Mouse (Mus musculus): ENCODE measurements around the gene Igfbpl1. TPM values are rescaled to one million over a fixed set of nuclear protein-coding genes. Genes with fewer than 3 reads are reported as not detected.

The Igfbpl1 gene
- total RNA-seq, 1 experiment, result 4.1 TPM

DNA sequence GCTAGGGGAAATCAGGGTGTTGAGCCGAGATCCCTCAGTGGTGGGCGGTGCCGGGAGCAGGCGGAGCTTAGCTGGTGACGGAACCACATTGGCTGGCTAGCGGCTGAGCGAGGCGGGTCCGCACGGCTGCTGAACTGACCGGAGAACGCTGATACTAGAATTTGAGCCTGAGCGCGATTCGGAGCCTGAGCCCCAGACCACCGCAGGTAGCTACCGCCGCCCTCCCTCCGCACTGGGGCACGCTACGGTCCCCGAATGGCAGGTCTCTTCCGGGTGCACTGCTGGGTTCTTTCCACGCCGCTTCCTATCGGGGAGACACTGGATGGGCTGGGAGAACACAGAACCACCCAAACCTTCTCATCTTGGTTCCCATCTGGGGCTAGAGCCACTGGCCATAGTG, 27.8 kb downstream of the Igfbpl1 start, which contains the start of gene Aldh1b1:
Gene Aldh1b1 (plus strand): TSS at position 59 of the 400 bp plus-strand sequence.
- no peak within 1 kb of the TSS for H3K27ac ChIP-seq (ENCODE audit: insufficient read depth, low read depth, low read length, poor library complexity, severe bottlenecking)
- H3K36me3 ChIP-seq (ENCODE audit: control insufficient read depth, insufficient read depth, low read length, poor library complexity, severe bottlenecking), result peaks cover 3% of the 10 kb centered on the region; the same call in 1 of the 2 replicates
- DNase-seq (ENCODE audit: low read depth, low spot score), result peak; percentile 63
- TF ChIP-seq CHD2 (IDR thresholded peaks at IDR 0.05; ENCODE audit: low read depth, low read length) (no peak), HCFC1 (IDR thresholded peaks at IDR 0.05; ENCODE audit: borderline replicate concordance, insufficient read depth, low read length) (no peak), MAFK (IDR thresholded peaks at IDR 0.05; ENCODE audit: insufficient read depth, low read depth, low read length) (no peak), ZC3H11A (IDR thresholded peaks at IDR 0.05; ENCODE audit: borderline replicate concordance, low read depth, low read length) (no peak), ZNF384 (IDR thresholded peaks at IDR 0.05; ENCODE audit: low read depth, low read length) (no peak)
- peak within 1 kb of the TSS; percentile 62 to 69 for H3K4me3 ChIP-seq (ENCODE audit: insufficient read depth in 1 of 2, low read depth in 1 of 2, low read length in 2 of 2, poor library complexity in 1 of 2, severe bottlenecking in 1 of 2)
- H3K4me1 ChIP-seq (ENCODE audit: control insufficient read depth in 2 of 2, insufficient read depth in 2 of 2, low read length in 2 of 2, poor library complexity in 1 of 2), result peaks cover 8 to 13% of the 10 kb centered on the region in 2 experiments
- no peaks in the 10 kb centered on the region for H3K9me3 ChIP-seq (ENCODE audit: control insufficient read depth, insufficient read depth, low read depth, low read length)
- in situ Hi-C loops (cut with MboI; ENCODE audit: low sequenced_read_pairs in 2 of 2, unreplicated experiment in 2 of 2), result loop anchor here in 1 of 2 experiments (25.0 kb wide), 1 partner anchor 387 kb away; the partner anchor contains the start of gene Slc25a51
- peak within 1 kb of the TSS; percentile 47 for H3K9ac ChIP-seq (ENCODE audit: insufficient read depth, low read depth, low read length, poor library complexity, severe bottlenecking)

DNA sequence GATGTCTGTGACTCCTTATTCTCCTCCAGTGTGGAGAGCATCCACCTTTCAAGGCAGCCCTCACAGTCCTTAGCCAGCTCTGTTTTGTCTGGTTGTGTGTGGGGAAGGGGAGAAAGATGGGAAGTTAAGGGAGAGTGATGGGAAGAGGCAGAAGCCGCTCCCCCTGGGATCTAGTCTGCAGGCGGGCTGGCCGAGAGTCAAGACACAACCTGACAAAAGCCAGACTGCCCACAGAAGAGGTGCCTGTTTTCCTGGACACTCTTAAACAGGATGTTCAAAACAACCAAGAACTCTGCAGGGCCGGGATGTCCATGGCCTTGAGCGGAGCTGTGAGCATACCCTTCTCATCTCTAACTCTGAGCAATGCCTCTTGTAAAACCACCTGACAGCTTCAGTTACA, 30.0 kb downstream of the Igfbpl1 start:
- no peak overlapping the region for H3K27ac ChIP-seq (ENCODE audit: insufficient read depth, low read depth, low read length, poor library complexity, severe bottlenecking)
- H3K4me1 ChIP-seq (ENCODE audit: control insufficient read depth in 2 of 2, insufficient read depth in 2 of 2, low read length in 2 of 2, poor library complexity in 1 of 2), result peaks cover 8 to 13% of the 10 kb centered on the region in 2 experiments
- H3K9ac ChIP-seq (ENCODE audit: insufficient read depth, low read depth, low read length, poor library complexity, severe bottlenecking), result no peak overlapping the region
- no peaks in the 10 kb centered on the region for H3K9me3 ChIP-seq (ENCODE audit: control insufficient read depth, insufficient read depth, low read depth, low read length)
- no peak for TF ChIP-seq HCFC1 (IDR thresholded peaks at IDR 0.05; ENCODE audit: borderline replicate concordance, insufficient read depth, low read length)
- TF ChIP-seq ZNF384 (IDR thresholded peaks at IDR 0.05; ENCODE audit: low read depth, low read length), result no peak
- no peak for TF ChIP-seq CHD2 (IDR thresholded peaks at IDR 0.05; ENCODE audit: low read depth, low read length)
- H3K36me3 ChIP-seq (ENCODE audit: control insufficient read depth, insufficient read depth, low read length, poor library complexity, severe bottlenecking), result no peaks in the 10 kb centered on the region
- DNase-seq (ENCODE audit: low read depth, low spot score), result no peak
- H3K4me3 ChIP-seq (ENCODE audit: insufficient read depth in 1 of 2, low read depth in 1 of 2, low read length in 2 of 2, poor library complexity in 1 of 2, severe bottlenecking in 1 of 2), result no peak overlapping the region
- in situ Hi-C loops (cut with MboI; ENCODE audit: low sequenced_read_pairs in 2 of 2, unreplicated experiment in 2 of 2), result loop anchor here in 1 of 2 experiments (25.0 kb wide), 1 partner anchor 384 kb away; the partner anchor contains the start of gene Slc25a51

DNA sequence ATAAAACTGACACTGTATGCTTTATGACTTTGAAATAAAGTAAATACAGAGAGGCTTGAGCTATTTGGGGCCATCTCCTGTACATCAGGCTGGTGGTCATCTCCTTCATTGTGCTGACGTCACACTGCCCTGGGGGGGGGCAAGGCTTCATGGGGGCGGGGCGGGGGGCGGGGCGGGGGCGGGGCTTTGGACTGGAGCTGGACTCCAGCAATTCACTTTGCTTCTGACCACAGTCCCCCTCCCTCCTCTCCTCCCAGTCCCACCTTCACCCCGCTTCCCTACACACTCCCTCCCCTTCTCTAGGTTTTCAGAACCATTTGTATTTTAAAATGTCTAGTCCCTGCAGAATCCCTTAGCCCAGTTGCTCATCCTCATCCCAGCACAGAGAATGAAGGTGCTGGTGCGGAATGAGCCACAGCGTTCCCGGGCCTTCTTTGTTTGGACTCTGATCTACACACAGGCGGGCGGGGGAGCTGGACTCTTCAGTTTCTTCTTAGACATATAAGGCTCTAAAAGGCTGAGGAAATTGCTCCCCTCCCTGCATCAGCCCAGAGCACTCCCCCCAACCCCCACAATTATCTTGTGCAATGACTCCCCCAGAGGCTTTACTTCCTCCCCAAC, 31.4 kb downstream of the Igfbpl1 start:
- no peak overlapping the region for H3K9ac ChIP-seq (ENCODE audit: insufficient read depth, low read depth, low read length, poor library complexity, severe bottlenecking)
- no peak overlapping the region for H3K27ac ChIP-seq (ENCODE audit: insufficient read depth, low read depth, low read length, poor library complexity, severe bottlenecking)
- TF ChIP-seq ZNF384 (IDR thresholded peaks at IDR 0.05; ENCODE audit: low read depth, low read length), result no peak
- no peak for TF ChIP-seq HCFC1 (IDR thresholded peaks at IDR 0.05; ENCODE audit: borderline replicate concordance, insufficient read depth, low read length)
- no peak for TF ChIP-seq CHD2 (IDR thresholded peaks at IDR 0.05; ENCODE audit: low read depth, low read length)
- TF ChIP-seq ZC3H11A (IDR thresholded peaks at IDR 0.05; ENCODE audit: borderline replicate concordance, low read depth, low read length), result no peak
- peak overlapping the region in 1 of 2 experiments; percentile 55; a peak in 2 of 4 replicates for H3K4me3 ChIP-seq (ENCODE audit: insufficient read depth in 1 of 2, low read depth in 1 of 2, low read length in 2 of 2, poor library complexity in 1 of 2, severe bottlenecking in 1 of 2)
- H3K9me3 ChIP-seq (ENCODE audit: control insufficient read depth, insufficient read depth, low read depth, low read length), result no peaks in the 10 kb centered on the region
- H3K36me3 ChIP-seq (ENCODE audit: control insufficient read depth, insufficient read depth, low read length, poor library complexity, severe bottlenecking), result no peaks in the 10 kb centered on the region
- in situ Hi-C loops (cut with MboI; ENCODE audit: low sequenced_read_pairs in 2 of 2, unreplicated experiment in 2 of 2), result loop anchor here in 1 of 2 experiments (25.0 kb wide), 1 partner anchor 383 kb away; the partner anchor contains the start of gene Slc25a51
- no peak for DNase-seq (ENCODE audit: low read depth, low spot score)
- H3K4me1 ChIP-seq (ENCODE audit: control insufficient read depth in 2 of 2, insufficient read depth in 2 of 2, low read length in 2 of 2, poor library complexity in 1 of 2), result peaks cover 5 to 6% of the 10 kb centered on the region in 2 experiments; a peak in 3 of 4 replicates

DNA sequence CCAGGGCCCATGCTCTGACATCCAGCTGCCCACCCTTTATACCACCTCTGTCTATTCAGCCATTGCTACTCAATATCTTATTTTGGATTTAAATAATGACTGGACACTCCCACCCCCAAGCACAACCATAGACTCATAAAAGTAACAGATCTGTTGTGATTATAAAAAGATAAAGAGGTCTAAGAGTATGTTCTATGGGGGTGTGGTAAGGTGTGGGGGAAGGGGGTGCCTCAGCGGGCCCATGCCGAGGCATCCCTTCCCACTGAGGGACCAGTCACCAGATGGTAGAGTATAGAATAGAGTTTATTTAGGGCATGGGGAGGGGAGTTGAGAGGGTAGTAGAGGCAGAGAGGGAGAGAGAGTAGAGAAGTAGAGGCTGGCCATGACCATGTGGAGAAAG, 36.7 kb downstream of the Igfbpl1 start:
- Histone ChIP-seq H3K9me3 (ENCODE audit: control insufficient read depth, insufficient read depth, low read depth, low read length) (no peaks in the 10 kb centered on the region), H3K4me3 (ENCODE audit: insufficient read depth in 1 of 2, low read depth in 1 of 2, low read length in 2 of 2, poor library complexity in 1 of 2, severe bottlenecking in 1 of 2) (no peak overlapping the region), H3K4me1 (ENCODE audit: control insufficient read depth in 2 of 2, insufficient read depth in 2 of 2, low read length in 2 of 2, poor library complexity in 1 of 2) (no peaks in the 10 kb centered on the region), H3K9ac (ENCODE audit: insufficient read depth, low read depth, low read length, poor library complexity, severe bottlenecking) (no peak overlapping the region), H3K36me3 (ENCODE audit: control insufficient read depth, insufficient read depth, low read length, poor library complexity, severe bottlenecking) (no peaks in the 10 kb centered on the region), H3K27ac (ENCODE audit: insufficient read depth, low read depth, low read length, poor library complexity, severe bottlenecking) (no peak overlapping the region)
- DNase-seq (ENCODE audit: low read depth, low spot score), result no peak
- in situ Hi-C loops (cut with MboI; ENCODE audit: low sequenced_read_pairs in 2 of 2, unreplicated experiment in 2 of 2), result loop anchor here in 1 of 2 experiments (25.0 kb wide), 1 partner anchor 378 kb away; the partner anchor contains the start of gene Slc25a51
- TF ChIP-seq HCFC1 (IDR thresholded peaks at IDR 0.05; ENCODE audit: borderline replicate concordance, insufficient read depth, low read length), result no peak
- no peak for TF ChIP-seq ZC3H11A (IDR thresholded peaks at IDR 0.05; ENCODE audit: borderline replicate concordance, low read depth, low read length)
- no peak for TF ChIP-seq MAFK (IDR thresholded peaks at IDR 0.05; ENCODE audit: insufficient read depth, low read depth, low read length)
- TF ChIP-seq CHD2 (IDR thresholded peaks at IDR 0.05; ENCODE audit: low read depth, low read length), result no peak
- no peak for TF ChIP-seq ZNF384 (IDR thresholded peaks at IDR 0.05; ENCODE audit: low read depth, low read length)
